Mouse (Mus musculus) MN1 (cell line): ENCODE data around the gene Slc38a6.

ENCODE experiments used
- DNase-seq: peaks from one replicate; pipeline ENCODE4 v3.0.0-alpha.2; 2016; ENCODE audit warnings: low spot score

The Slc38a6 gene

GRCm38 (mm10) chr12:73357311-73357710, 70.7 kb downstream of the Slc38a6 start:
- DNase-seq = no peak

- DNase-seq = no peak
Observed at GRCm38 (mm10) chr12:73357736-73358135, 71.2 kb downstream of the Slc38a6 start.

DNA sequence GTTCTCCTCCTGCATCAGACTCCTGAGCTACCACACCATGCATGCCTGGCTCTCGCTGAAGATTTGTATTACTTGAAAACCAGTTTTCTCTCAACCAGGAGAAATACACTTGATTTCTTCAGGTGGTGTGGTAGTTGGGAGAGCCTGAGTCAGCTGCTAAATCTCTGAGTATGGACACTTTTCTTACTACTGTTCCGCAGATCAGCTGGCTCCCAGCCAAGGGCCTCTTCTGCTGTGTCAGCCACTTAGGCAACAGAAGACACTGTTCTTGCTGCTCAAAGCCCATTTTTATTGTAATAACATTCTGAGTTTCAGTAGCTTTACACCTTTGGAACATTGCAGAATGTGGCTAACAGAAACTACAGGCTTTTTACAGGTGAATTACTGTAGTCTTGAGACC, 72.1 kb downstream of the Slc38a6 start:
- DNase-seq = no peak

DNA sequence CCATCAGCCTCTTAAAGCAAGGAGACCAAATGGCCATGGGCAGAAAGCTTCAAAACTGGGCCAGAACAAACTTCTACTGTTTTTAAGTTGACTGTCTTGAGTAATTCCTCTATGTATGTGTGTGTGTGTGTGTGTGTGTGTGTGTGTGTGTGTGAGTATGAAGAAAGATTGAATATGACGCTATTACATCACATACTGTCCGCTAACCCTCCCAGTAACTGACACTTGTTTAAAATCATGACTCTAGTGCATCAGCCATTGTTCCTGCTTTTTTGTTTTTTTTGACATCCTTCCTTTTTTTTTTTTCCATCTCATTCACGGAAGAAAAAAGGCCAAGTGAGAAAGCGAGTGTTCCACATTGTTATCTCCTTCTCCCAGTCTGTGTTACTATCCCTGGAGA, 72.9 kb downstream of the Slc38a6 start:
- DNase-seq = no peak

DNA sequence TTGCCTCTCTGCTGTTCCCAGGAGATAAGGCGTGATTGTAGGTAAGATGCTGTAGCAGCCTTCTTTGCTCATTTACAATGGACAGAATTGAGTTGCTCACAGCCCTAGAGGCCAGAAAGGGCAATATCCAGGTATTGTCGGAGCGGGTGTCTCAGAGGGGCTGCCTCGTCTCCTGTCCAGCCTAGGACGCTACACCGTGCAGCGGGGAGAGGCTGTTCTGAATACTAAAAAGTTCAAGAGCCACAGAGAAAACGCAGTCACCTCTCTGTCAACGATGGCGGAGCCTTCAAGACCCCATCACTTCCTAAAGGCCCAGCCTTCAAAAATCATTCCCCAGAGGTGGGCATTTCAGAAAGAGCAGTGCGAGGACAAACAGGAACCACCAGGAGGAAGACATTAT, 74.6 kb downstream of the Slc38a6 start:
- DNase-seq = no peak

- no peak for DNase-seq
Observed at GRCm38 (mm10) chr12:73363401-73363800, 76.8 kb downstream of the Slc38a6 start.

DNA sequence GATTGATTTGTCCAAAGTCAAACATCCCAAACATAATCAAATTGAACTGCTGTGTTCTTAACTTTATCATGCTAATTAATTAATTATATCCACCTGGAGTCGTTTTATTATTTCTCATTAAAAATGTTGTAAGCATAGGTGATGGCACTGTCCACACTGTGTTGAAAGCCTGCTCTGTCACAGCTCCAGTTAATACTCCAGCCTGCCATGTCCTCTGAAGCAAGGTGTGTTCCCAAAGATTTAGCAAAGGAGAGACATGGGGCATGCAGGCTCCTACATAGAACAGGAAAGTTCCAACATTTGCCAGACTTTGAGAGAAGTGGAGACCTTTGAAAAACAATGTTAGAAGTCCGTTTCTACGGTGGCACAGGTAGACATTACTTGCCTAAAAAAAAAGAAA, 77.4 kb downstream of the Slc38a6 start:
- no peak for DNase-seq

- no peak for DNase-seq
Observed at GRCm38 (mm10) chr12:73366581-73366980, 80.0 kb downstream of the Slc38a6 start.

DNA sequence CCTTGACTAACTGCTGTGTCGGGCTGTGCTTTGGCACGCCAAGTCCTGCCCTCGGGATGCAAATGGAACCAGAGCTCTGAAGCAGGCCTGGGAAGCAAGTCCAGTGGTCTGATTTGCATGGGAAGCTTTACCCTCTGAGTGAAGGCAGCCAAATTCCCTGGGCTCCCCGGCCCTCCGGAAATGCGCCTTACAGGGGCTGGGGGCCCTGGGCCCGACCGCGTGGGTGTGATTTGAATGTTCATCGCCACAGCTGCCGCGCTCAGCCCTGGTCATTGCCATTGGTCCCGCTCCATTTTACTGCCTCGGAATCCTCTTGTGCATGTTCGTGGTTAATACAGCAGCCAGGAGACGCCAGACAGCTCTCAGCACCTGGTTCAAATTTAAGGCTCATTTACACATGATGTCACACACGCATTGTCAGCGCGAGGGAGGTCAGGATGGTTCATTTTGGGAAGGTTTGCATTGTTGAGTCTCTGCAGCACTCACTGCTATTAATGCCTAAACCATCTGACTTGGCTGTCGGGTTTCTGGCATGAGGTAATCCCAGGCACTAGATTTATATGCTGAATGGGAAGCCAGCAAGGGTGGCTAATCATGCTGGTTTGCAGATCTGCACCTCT, 81.0 kb downstream of the Slc38a6 start:
- no peak for DNase-seq

DNA sequence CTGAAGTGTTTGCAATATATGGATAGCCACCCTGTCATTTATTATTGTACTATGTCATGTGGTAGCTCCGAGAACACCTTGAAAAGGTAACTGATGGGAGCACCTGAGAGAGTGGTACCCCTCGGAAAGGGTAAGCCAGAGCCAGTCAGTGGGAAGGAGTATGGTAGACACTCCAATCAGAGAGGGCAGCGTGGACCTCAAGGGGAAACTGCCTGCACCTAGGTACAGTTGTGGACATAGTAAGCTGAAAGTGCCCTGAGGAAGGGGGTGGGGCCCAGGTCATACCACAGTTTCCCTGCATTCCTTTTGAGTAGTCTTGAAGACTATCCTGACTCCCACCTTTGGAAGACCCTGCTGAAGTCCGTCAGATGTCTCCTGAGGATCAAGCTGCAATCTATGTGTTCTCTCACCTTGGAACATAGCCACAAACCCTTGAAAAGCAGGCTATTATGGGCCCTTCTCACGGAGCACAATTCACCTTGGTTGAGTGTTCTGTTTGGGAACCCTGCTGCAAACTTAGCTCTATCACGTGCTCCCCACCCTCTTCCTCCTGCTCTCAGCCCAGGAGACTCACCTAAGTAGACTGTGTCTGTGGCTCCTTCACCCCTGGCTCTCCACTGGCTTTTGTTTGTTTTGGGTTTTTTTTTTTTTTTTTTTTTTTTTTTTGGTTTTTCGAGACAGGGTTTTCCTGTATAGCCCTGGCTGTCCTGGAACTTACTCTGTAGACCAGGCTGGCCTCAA, 82.5 kb downstream of the Slc38a6 start:
- no peak for DNase-seq

- DNase-seq = no peak
Observed at GRCm38 (mm10) chr12:73370367-73370944, 83.9 kb downstream of the Slc38a6 start.

DNA sequence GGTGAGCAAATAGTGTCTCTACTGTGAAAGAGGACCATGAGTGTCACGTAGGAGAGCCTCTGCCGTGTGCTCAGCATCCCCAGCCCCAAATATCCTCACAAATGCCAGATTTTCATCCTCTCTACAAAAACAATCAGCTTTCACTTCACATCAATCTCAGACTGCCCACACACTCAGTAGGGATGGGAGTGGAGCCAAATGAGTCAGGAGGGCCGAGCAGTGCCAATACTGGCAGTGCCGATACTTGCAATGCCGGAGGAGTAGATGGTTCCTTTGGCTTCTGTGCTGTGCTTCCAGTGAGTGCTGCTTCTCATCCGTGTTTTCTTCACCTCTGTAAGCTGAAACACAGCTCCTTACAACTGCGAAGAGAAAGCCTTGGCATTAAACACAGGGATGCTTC, 84.6 kb downstream of the Slc38a6 start:
- no peak for DNase-seq

DNA sequence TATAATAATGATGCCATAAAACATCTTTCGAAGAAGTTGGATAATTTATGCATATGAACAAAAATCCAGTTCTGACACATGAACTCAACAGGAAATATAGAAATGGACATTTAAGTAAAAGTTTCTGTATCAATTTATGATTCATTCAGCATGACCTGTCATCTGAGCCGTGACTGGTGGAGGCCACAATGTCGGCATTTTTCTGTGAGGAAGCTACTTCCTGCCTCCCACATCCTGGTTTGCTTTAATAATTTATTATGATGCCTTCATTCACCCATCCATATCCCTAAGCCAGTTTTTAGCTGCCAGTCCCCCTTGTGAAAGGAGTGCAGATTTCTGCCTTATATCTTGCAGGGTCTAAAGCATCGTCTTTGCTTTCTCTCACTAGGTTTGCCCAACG, 91.4 kb downstream of the Slc38a6 start:
- DNase-seq = no peak

DNA sequence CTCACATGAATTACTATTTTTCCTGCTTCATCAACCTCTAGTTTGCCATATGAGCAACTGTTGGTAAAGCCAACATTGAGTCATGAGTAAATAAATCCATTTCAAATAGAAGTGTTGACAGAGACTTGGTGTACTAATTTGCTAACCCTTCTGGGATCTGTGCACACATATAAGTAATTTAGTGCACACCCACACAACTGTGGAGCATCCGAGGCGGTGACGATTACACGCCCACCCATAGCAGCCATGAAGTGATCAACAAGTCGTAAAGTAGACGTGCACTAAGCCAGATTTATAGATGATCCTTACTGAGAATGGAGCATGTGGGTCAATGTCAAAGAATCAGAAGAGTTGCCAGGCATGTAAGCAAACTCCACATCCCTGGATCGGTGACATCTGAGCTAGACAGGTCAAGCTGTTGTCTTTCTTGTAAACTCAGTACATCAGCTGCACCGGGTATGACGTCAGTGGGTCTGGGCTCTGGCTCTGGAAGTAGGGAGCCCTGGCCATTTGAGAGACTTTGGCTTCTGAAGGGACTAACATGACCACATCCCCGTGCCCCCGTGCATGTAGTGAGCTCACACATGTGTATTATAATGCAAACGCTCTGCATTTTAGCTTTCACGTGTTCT, 92.3 kb downstream of the Slc38a6 start:
- DNase-seq = no peak

GRCm38 (mm10) chr12:73380686-73381360, 94.2 kb downstream of the Slc38a6 start:
- DNase-seq = no peak

DNA sequence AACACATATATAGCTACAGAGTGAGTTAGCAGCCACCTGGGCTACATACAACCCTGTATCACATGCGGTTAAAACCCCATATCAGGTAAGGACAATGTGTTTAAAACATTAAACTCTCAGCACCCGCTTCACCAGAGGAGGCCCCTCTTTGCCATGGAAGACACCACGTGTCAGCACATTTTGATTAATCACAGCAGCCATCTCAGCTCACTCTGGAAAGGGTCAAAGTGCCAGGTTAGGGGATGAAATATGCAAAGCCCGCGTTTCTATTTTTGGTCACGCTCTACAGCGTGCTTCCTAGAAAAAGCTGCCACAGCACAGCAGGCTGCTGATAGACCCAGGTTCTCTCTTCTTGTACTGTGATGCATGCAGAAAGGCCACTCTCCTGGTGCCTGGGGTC, 94.9 kb downstream of the Slc38a6 start:
- no peak for DNase-seq

DNA sequence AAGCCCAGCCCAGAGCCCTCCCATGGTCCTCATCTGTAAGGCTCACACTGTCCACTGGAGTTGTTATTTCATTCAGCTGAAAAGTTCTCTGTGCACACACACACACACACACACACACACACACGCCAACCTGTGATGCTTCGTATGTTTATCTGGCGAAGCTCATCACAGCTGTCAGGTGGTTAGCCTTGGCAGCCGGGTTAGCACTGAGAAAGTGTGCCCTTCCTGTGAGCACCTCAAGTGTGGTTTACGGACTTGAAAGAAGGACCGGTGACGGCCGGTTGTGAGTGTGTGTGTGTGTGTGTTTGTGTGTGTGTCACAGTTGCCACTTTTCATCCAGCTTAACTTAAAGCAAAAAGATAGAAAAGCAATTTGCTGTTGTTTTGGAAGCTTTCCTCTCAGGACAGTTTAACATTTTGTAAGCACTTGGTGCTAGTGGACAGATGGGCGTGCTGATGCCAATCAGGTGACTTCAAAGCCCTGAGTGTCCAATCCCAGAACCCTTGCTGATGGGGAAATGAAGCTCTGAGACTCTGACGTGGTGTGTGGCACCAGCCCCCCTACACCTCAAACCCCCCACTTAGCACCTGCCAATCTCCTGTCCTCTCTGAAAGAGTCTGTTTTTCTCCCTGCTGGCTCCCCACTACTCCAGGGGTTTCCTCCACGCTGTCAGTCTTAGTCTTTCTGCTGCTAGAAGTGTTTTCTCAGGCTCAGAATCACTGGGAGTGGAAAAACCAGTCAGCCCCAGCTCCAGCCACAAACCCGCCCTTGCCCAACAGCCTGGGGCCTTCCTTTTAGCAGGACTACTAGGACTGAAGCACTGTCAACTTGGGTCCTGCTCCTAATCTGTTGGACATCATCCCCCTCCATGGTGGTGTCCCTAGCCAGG, 96.0 kb downstream of the Slc38a6 start:
- DNase-seq = no peak

DNA sequence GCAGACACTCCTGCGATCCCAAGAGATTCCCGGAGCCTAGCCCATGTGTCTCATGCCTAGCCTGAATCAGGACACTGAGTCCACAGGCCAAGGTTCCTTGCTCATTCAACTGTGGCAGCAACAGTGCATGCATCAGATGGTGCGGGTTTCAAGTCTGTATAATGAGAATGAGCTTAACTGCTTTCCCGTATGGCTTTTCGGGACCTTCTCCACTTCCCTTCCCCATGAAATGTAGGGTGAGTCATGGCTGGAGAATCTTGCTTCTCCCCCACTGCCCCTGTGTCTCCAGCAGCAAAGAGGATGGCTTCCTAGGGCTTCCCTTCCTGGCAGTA, 96.6 kb downstream of the Slc38a6 start:
- no peak for DNase-seq

GRCm38 (mm10) chr12:73383861-73384260, 97.3 kb downstream of the Slc38a6 start:
- DNase-seq = no peak

GRCm38 (mm10) chr12:73384747-73385146, 98.2 kb downstream of the Slc38a6 start:
- DNase-seq = no peak

GRCm38 (mm10) chr12:73392507-73392906, 105.9 kb downstream of the Slc38a6 start:
- DNase-seq = no peak

- no peak for DNase-seq
Observed at GRCm38 (mm10) chr12:73393018-73393417, 106.4 kb downstream of the Slc38a6 start.
